Mouse (Mus musculus) MN1 (cell line): ENCODE results near the gene Tatdn3.

Experiments used
- DNase-seq: peaks from one replicate; pipeline ENCODE4 v3.0.0-alpha.2; 2016; ENCODE audit warnings: low spot score

Gene Tatdn3

GRCm38 (mm10) chr1:191075199-191075883 is 12.6 kb upstream of the Tatdn3 start:
- peak; percentile 79 for DNase-seq

GRCm38 (mm10) chr1:191073486-191073885 is 10.8 kb upstream of the Tatdn3 start:
- DNase-seq = no peak

- DNase-seq = peak; percentile 54
Measured at GRCm38 (mm10) chr1:191073001-191073400, 10.3 kb upstream of the Tatdn3 start.

- DNase-seq = no peak
Measured at GRCm38 (mm10) chr1:191072329-191072913, 9.7 kb upstream of the Tatdn3 start.

GRCm38 (mm10) chr1:191071613-191072012 is 8.9 kb upstream of the Tatdn3 start:
- no peak for DNase-seq

- DNase-seq = no peak
Measured at GRCm38 (mm10) chr1:191070259-191070658, 7.5 kb upstream of the Tatdn3 start.

GRCm38 (mm10) chr1:191068377-191068776 is 5.6 kb upstream of the Tatdn3 start:
- no peak for DNase-seq

GRCm38 (mm10) chr1:191065188-191065587 is 2.5 kb upstream of the Tatdn3 start:
- no peak for DNase-seq

GRCm38 (mm10) chr1:191064535-191064934 is 1.8 kb upstream of the Tatdn3 start:
- no peak for DNase-seq

- no peak for DNase-seq
Measured at GRCm38 (mm10) chr1:191063700-191064099, 968 bp upstream of the Tatdn3 start.

GRCm38 (mm10) chr1:191062241-191062780 is 421 bp downstream of the Tatdn3 start:
- DNase-seq = no peak

GRCm38 (mm10) chr1:191057461-191057860 is 5.3 kb downstream of the Tatdn3 start:
- no peak for DNase-seq

- no peak for DNase-seq
Measured at GRCm38 (mm10) chr1:191055533-191055873, 7.2 kb downstream of the Tatdn3 start.

GRCm38 (mm10) chr1:191054870-191055532 is 7.7 kb downstream of the Tatdn3 start:
- no peak for DNase-seq

GRCm38 (mm10) chr1:191053555-191053954 is 9.2 kb downstream of the Tatdn3 start:
- no peak for DNase-seq

GRCm38 (mm10) chr1:191046231-191046824 is 16.4 kb downstream of the Tatdn3 start:
- DNase-seq = no peak

- no peak for DNase-seq
Measured at GRCm38 (mm10) chr1:191045264-191045663, 17.5 kb downstream of the Tatdn3 start.

- no peak for DNase-seq
Measured at GRCm38 (mm10) chr1:191042688-191043087, 20.0 kb downstream of the Tatdn3 start.

- DNase-seq = no peak
Measured at GRCm38 (mm10) chr1:191042106-191042505, 20.6 kb downstream of the Tatdn3 start.

- DNase-seq = no peak
Measured at GRCm38 (mm10) chr1:191041352-191041751, 21.4 kb downstream of the Tatdn3 start.

GRCm38 (mm10) chr1:191037999-191038398 is 24.7 kb downstream of the Tatdn3 start:
- no peak for DNase-seq

GRCm38 (mm10) chr1:191036554-191037334 is 26.0 kb downstream of the Tatdn3 start, which contains the start of gene Spata45:
TSS of gene Spata45 (plus strand) at chr1:191036639.
- DNase-seq = no peak
